ENCODE assay signal across 27 mouse cellular contexts in the genomic region with DNA sequence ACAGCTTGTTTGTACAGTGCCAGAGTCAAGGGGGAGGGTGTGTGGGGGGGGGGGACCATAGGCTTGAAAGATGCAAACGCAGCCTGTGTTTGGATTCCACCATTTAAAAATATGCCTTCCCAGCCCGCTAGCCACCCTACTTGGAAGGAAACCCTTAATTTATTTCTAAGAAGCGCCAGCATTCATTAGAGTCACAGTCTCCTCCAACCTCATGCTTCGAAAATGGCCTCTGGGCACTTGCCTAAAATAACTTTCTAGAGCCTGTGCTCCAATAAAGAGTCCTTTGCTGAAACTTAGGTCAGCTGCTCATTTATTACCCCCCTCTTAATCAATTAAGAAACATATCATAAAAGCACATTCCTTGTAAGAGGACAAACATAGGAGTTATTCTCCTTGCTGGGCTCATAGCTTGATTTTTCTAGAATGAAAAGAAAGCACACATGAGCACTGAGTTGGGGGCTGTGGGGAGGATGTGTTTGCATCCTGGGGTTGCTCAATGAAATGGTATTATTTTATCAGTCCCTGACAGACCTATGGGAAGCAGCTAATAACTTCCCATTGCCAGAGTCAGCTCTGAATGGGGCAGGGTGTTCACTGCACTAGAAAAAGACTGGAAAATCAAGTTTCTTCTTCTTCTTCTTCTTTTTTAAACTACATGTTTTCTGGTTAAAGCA. TPM values are rescaled to one million over a fixed set of nuclear protein-coding genes. Genes with fewer than 3 reads are reported as not detected.
A peak's percentile ranks its signal among the peaks of the same experiment; 100 is the strongest.
DNase-seq lines count a peak whose midpoint lies in the region; ATAC-seq and TF ChIP-seq lines count a peak whose summit lies in the region.
"Had no signal": no experiment of that assay in that cellular context is flagged by ENCODE, and none has a peak within 500 bp of the region (broad histone marks: within the 10 kb centered on the region; RNA-seq: fewer than 3 reads in every experiment).

No protein-coding gene starts in this region.

- TF ChIP-seq POLR2A in limb, embryonic 14.5 days (IDR thresholded peaks at IDR 0.05; ENCODE audit: borderline replicate concordance, extremely low read depth, insufficient read depth, insufficient read length), result no peak

- 32% methylated on average over 4 of the region's 4 CpGs for WGBS in forebrain, embryonic 15.5 days
- 57% methylated on average over 4 of the region's 4 CpGs for WGBS in forebrain, embryonic 13.5 days
- 45% methylated on average over 4 of the region's 4 CpGs for WGBS in kidney, embryonic 16.5 days
- 25% methylated on average over 4 of the region's 4 CpGs for WGBS in embryonic facial prominence, embryonic 14.5 days
- WGBS in limb, embryonic 14.5 days, result 34% methylated on average over 4 of the region's 4 CpGs
- 78% methylated on average over 4 of the region's 4 CpGs for WGBS in hindbrain, embryonic 13.5 days

- no peak overlapping the region for H3K27ac ChIP-seq in forebrain, embryonic 15.5 days (replicated peaks)
- no peak overlapping the region for H3K27ac ChIP-seq in forebrain, embryonic 13.5 days
- H3K27ac ChIP-seq in kidney, embryonic 16.5 days (ENCODE audit: low read length), result no peak overlapping the region
- H3K27ac ChIP-seq in embryonic facial prominence, embryonic 14.5 days (replicated peaks; ENCODE audit: low read depth, low read length), result 0 out of 2 replicates have a peak overlapping the region, but pooled peaks have one; percentile 5
- H3K27ac ChIP-seq in limb, embryonic 14.5 days (replicated peaks; ENCODE audit: low read depth, low read length), result peak overlapping the region; percentile 43; the same call in 1 of the 2 replicates
- H3K27ac ChIP-seq in hindbrain, embryonic 13.5 days, result no peak overlapping the region
- H3K27ac ChIP-seq: hindbrain, embryonic 14.5 days; liver, embryonic 14.5 days; lung, embryonic 15.5 days; neural tube, embryonic 12.5 days had no signal

- peak; percentile 29 for DNase-seq in kidney, postnatal 10 days
- peak; percentile 67 for DNase-seq in embryonic facial prominence, embryonic 14.5 days (ENCODE audit: low spot score)
- DNase-seq in limb, embryonic 14.5 days (ENCODE audit: low spot score), result peak; percentile 54
- no peak for DNase-seq in cerebellum, adult 18-20 months
- DNase-seq: adrenal gland, postnatal 36 days; cerebellum, adult 11 months; cerebellum, postnatal 14 days; gastrocnemius, postnatal 25 days; heart, postnatal 36 days; kidney, adult 9 months; lung, postnatal 4 days; midbrain, embryonic 14.5 days; right cerebral cortex, postnatal 14 days; thymus, postnatal 36 days had no signal

- H3K27me3 ChIP-seq in forebrain, embryonic 15.5 days, result no peaks in the 10 kb centered on the region
- H3K27me3 ChIP-seq in forebrain, embryonic 13.5 days, result no peaks in the 10 kb centered on the region
- H3K27me3 ChIP-seq in kidney, embryonic 16.5 days (ENCODE audit: insufficient read depth, low read length), result no peaks in the 10 kb centered on the region
- H3K27me3 ChIP-seq in embryonic facial prominence, embryonic 14.5 days (replicated peaks; ENCODE audit: control insufficient read depth, insufficient read depth, low read length), result no peaks in the 10 kb centered on the region
- no peaks in the 10 kb centered on the region for H3K27me3 ChIP-seq in limb, embryonic 14.5 days (ENCODE audit: control insufficient read depth, insufficient read depth, low read length)
- H3K27me3 ChIP-seq in hindbrain, embryonic 13.5 days, result no peaks in the 10 kb centered on the region
- H3K27me3 ChIP-seq: lung, embryonic 15.5 days; neural tube, embryonic 12.5 days; Patski had no signal

- no peak overlapping the region for H3K4me3 ChIP-seq in forebrain, embryonic 15.5 days
- H3K4me3 ChIP-seq in forebrain, embryonic 13.5 days, result no peak overlapping the region
- no peak overlapping the region for H3K4me3 ChIP-seq in kidney, embryonic 16.5 days (ENCODE audit: low read length)
- H3K4me3 ChIP-seq in embryonic facial prominence, embryonic 14.5 days (ENCODE audit: low read depth, low read length), result no peak overlapping the region
- H3K4me3 ChIP-seq in limb, embryonic 14.5 days (replicated peaks; ENCODE audit: low read length), result no peak overlapping the region
- no peak overlapping the region for H3K4me3 ChIP-seq in hindbrain, embryonic 13.5 days
- H3K4me3 ChIP-seq: lung, embryonic 15.5 days; neural tube, embryonic 12.5 days had no signal

- no peak overlapping the region for H3K4me2 ChIP-seq in forebrain, embryonic 15.5 days (replicated peaks)
- no peak overlapping the region for H3K4me2 ChIP-seq in forebrain, embryonic 13.5 days
- no peak overlapping the region for H3K4me2 ChIP-seq in kidney, embryonic 16.5 days (replicated peaks; ENCODE audit: low read depth, low read length)
- no peak overlapping the region for H3K4me2 ChIP-seq in embryonic facial prominence, embryonic 14.5 days (ENCODE audit: low read depth, low read length)
- H3K4me2 ChIP-seq in limb, embryonic 14.5 days (replicated peaks; ENCODE audit: low read depth, low read length, severe bottlenecking), result no peak overlapping the region
- no peak overlapping the region for H3K4me2 ChIP-seq in hindbrain, embryonic 13.5 days
- H3K4me2 ChIP-seq: hindbrain, embryonic 14.5 days; lung, embryonic 15.5 days; neural tube, embryonic 12.5 days had no signal

- H3K36me3 ChIP-seq in forebrain, embryonic 15.5 days, result no peaks in the 10 kb centered on the region
- no peaks in the 10 kb centered on the region for H3K36me3 ChIP-seq in forebrain, embryonic 13.5 days (ENCODE audit: poor library complexity, severe bottlenecking)
- H3K36me3 ChIP-seq in kidney, embryonic 16.5 days (ENCODE audit: insufficient read depth, low read length), result no peaks in the 10 kb centered on the region
- H3K36me3 ChIP-seq in embryonic facial prominence, embryonic 14.5 days (ENCODE audit: control insufficient read depth, insufficient read depth, low read length), result no peaks in the 10 kb centered on the region
- no peaks in the 10 kb centered on the region for H3K36me3 ChIP-seq in limb, embryonic 14.5 days (ENCODE audit: control insufficient read depth, insufficient read depth, low read length)
- no peaks in the 10 kb centered on the region for H3K36me3 ChIP-seq in hindbrain, embryonic 13.5 days
- H3K36me3 ChIP-seq: lung, embryonic 15.5 days; neural tube, embryonic 12.5 days had no signal

- 0 out of 2 replicates have a peak, but pooled peaks cover 5% of the 10 kb centered on the region for H3K4me1 ChIP-seq in forebrain, embryonic 15.5 days
- H3K4me1 ChIP-seq in forebrain, embryonic 13.5 days, result no peaks in the 10 kb centered on the region
- 0 out of 2 replicates have a peak, but pooled peaks cover 12% of the 10 kb centered on the region for H3K4me1 ChIP-seq in kidney, embryonic 16.5 days (ENCODE audit: insufficient read depth, low read length)
- peaks cover 9% of the 10 kb centered on the region; the same call in 1 of the 2 replicates for H3K4me1 ChIP-seq in embryonic facial prominence, embryonic 14.5 days (ENCODE audit: control insufficient read depth, insufficient read depth, low read length)
- H3K4me1 ChIP-seq in limb, embryonic 14.5 days (ENCODE audit: control insufficient read depth, insufficient read depth, low read length), result peaks cover 11% of the 10 kb centered on the region
- H3K4me1 ChIP-seq in hindbrain, embryonic 13.5 days (replicated peaks), result no peaks in the 10 kb centered on the region
- H3K4me1 ChIP-seq: neural tube, embryonic 12.5 days had no signal

- H3K9ac ChIP-seq in forebrain, embryonic 15.5 days (replicated peaks), result no peak overlapping the region
- no peak overlapping the region for H3K9ac ChIP-seq in forebrain, embryonic 13.5 days
- no peak overlapping the region for H3K9ac ChIP-seq in kidney, embryonic 16.5 days (replicated peaks; ENCODE audit: low read length)
- H3K9ac ChIP-seq in embryonic facial prominence, embryonic 14.5 days (ENCODE audit: low read depth, low read length), result no peak overlapping the region
- H3K9ac ChIP-seq in limb, embryonic 14.5 days (ENCODE audit: low read depth, low read length, severe bottlenecking), result no peak overlapping the region
- H3K9ac ChIP-seq in hindbrain, embryonic 13.5 days, result no peak overlapping the region
- H3K9ac ChIP-seq: hindbrain, embryonic 14.5 days; liver, embryonic 14.5 days; lung, embryonic 15.5 days; neural tube, embryonic 12.5 days had no signal

- no peaks in the 10 kb centered on the region for H3K9me3 ChIP-seq in forebrain, embryonic 15.5 days
- H3K9me3 ChIP-seq in forebrain, embryonic 13.5 days (replicated peaks), result no peaks in the 10 kb centered on the region; the same call in 1 of the 2 replicates
- peaks cover 6% of the 10 kb centered on the region; the same call in 1 of the 2 replicates for H3K9me3 ChIP-seq in kidney, embryonic 16.5 days (ENCODE audit: low read length)
- H3K9me3 ChIP-seq in embryonic facial prominence, embryonic 14.5 days (ENCODE audit: control insufficient read depth, low read length), result no peaks in the 10 kb centered on the region
- no peaks in the 10 kb centered on the region for H3K9me3 ChIP-seq in limb, embryonic 14.5 days (ENCODE audit: control insufficient read depth, low read length)
- H3K9me3 ChIP-seq in hindbrain, embryonic 13.5 days, result no peaks in the 10 kb centered on the region
- H3K9me3 ChIP-seq: lung, embryonic 15.5 days had no signal

- ATAC-seq in forebrain, embryonic 15.5 days (replicated peaks), result 0 out of 2 replicates have a peak, but pooled peaks have one; percentile 6
- ATAC-seq in forebrain, embryonic 13.5 days, result no peak
- ATAC-seq in kidney, embryonic 16.5 days (ENCODE audit: low FRiP score, low TSS enrichment), result no peak
- peak; percentile 75; the same call in 1 of the 2 replicates for ATAC-seq in embryonic facial prominence, embryonic 14.5 days (ENCODE audit: low read depth)
- ATAC-seq in limb, embryonic 14.5 days (ENCODE audit: low FRiP score, low read depth), result peak; percentile 72
- no peak for ATAC-seq in hindbrain, embryonic 13.5 days (ENCODE audit: low FRiP score)
- ATAC-seq: CD4-positive, CD25-positive, alpha-beta regulatory T cell, adult 4 months; inflammation-experienced regulatory T-cells, adult 6 months; Patski had no signal

RNA-seq across cellular contexts. Expression of a gene that starts 57.4 kb away (rescaled TPM):
- polyA plus RNA-seq in forebrain, embryonic 15.5 days (2015; fragmentation: Nextera tagmentation; extraction: Ambion mirVana), result not detected in 2 replicates
- not detected in 2 replicates for polyA plus RNA-seq in forebrain, embryonic 13.5 days (2015; fragmentation: Nextera tagmentation; extraction: Ambion mirVana)
- polyA plus RNA-seq in kidney, embryonic 16.5 days (2015; fragmentation: Nextera tagmentation; extraction: Ambion mirVana), result not detected in 2 replicates
- polyA plus RNA-seq in embryonic facial prominence, embryonic 14.5 days (2014; fragmentation: Nextera tagmentation; extraction: Ambion mirVana), result not detected in 2 replicates
- not detected in 2 replicates for polyA plus RNA-seq in limb, embryonic 14.5 days (2012; rRNA removed)
- polyA plus RNA-seq in limb, embryonic 14.5 days (2014; fragmentation: Nextera tagmentation; extraction: Ambion mirVana), result not detected in 2 replicates
- polyA plus RNA-seq in hindbrain, embryonic 13.5 days (2015; fragmentation: Nextera tagmentation; extraction: Ambion mirVana), result not detected in 2 replicates
- polyA plus RNA-seq: CD4-positive, CD25-positive, alpha-beta regulatory T cell, adult 4 months; heart, embryonic 14.5 days; hindbrain, embryonic 14.5 days; inflammation-experienced regulatory T-cells, adult 6 months; limb, embryonic 11.5 days; liver, embryonic 14.5 days; lung, embryonic 15.5 days; midbrain, embryonic 14.5 days; neural tube, embryonic 12.5 days; Patski had no signal

Comparison
In these comparisons a context has a peak if more than half of its experiments do, and no peak if none do; other contexts are left out.
1. ATAC-seq: peak in forebrain, embryonic 15.5 days (single experiment), embryonic facial prominence, embryonic 14.5 days (single experiment) and limb, embryonic 14.5 days (single experiment); none in forebrain, embryonic 13.5 days (single experiment), kidney, embryonic 16.5 days (single experiment) and hindbrain, embryonic 13.5 days (single experiment).
2. H3K27ac ChIP-seq: peak in embryonic facial prominence, embryonic 14.5 days (single experiment) and limb, embryonic 14.5 days (single experiment); none in forebrain, embryonic 15.5 days (single experiment), forebrain, embryonic 13.5 days (single experiment), kidney, embryonic 16.5 days (single experiment) and hindbrain, embryonic 13.5 days (single experiment).
3. DNase-seq: peak in kidney, postnatal 10 days (single experiment), embryonic facial prominence, embryonic 14.5 days (single experiment) and limb, embryonic 14.5 days (single experiment); none in cerebellum, adult 18-20 months (0 of 2).